Mouse (Mus musculus) kidney, adult 9 months (tissue): ENCODE measurements at regions not wholly inside any gene's neighbourhood (a gene's known extent, or its start where the extent isn't known, plus 50 kb on each side); places are given as distances from the start of the nearest gene placed in this dataset.

Source experiments
- DNase-seq: peaks from one replicate; pipeline ENCODE4 v3.0.0; 2022

- DNase-seq, result no peak
Observed at GRCm38 (mm10) chr2:51321676-51322075, 172.8 kb upstream of the Rnd3 start.

- no peak for DNase-seq
Observed at GRCm38 (mm10) chr2:51316452-51316851, 167.5 kb upstream of the Rnd3 start.

- DNase-seq, result no peak
Observed at GRCm38 (mm10) chr2:51313414-51313813, 164.5 kb upstream of the Rnd3 start.

- DNase-seq, result no peak
Observed at GRCm38 (mm10) chr2:51306257-51306656, 157.3 kb upstream of the Rnd3 start.

- DNase-seq, result peak; percentile 68
Observed at GRCm38 (mm10) chr2:51305411-51305810, 156.5 kb upstream of the Rnd3 start.

GRCm38 (mm10) chr2:51304694-51305093 lies 155.8 kb upstream of the Rnd3 start:
- DNase-seq, result no peak

- no peak for DNase-seq
Observed at GRCm38 (mm10) chr2:51290659-51291260, 141.8 kb upstream of the Rnd3 start.

- no peak for DNase-seq
Observed at GRCm38 (mm10) chr2:51288678-51289077, 139.8 kb upstream of the Rnd3 start.

- no peak for DNase-seq
Observed at GRCm38 (mm10) chr2:51285632-51286031, 136.7 kb upstream of the Rnd3 start.

- DNase-seq, result no peak
Observed at GRCm38 (mm10) chr2:51284781-51285225, 135.9 kb upstream of the Rnd3 start.

- DNase-seq, result no peak
Observed at GRCm38 (mm10) chr2:51279396-51280045, 130.6 kb upstream of the Rnd3 start.

- no peak for DNase-seq
Observed at GRCm38 (mm10) chr2:51278824-51279223, 129.9 kb upstream of the Rnd3 start.

GRCm38 (mm10) chr2:51278356-51278755 lies 129.4 kb upstream of the Rnd3 start:
- DNase-seq, result no peak

- no peak for DNase-seq
Observed at GRCm38 (mm10) chr2:51276591-51276990, 127.7 kb upstream of the Rnd3 start.

GRCm38 (mm10) chr2:51273300-51273699 lies 124.4 kb upstream of the Rnd3 start:
- DNase-seq, result no peak

GRCm38 (mm10) chr2:51268532-51268931 lies 119.6 kb upstream of the Rnd3 start:
- peak; percentile 9 for DNase-seq

GRCm38 (mm10) chr2:51267662-51268061 lies 118.8 kb upstream of the Rnd3 start:
- DNase-seq, result no peak

GRCm38 (mm10) chr2:51262506-51262905 lies 113.6 kb upstream of the Rnd3 start:
- DNase-seq, result no peak

- no peak for DNase-seq
Observed at GRCm38 (mm10) chr2:51250798-51251197, 101.9 kb upstream of the Rnd3 start.

GRCm38 (mm10) chr2:51241573-51241972 lies 92.7 kb upstream of the Rnd3 start:
- DNase-seq, result no peak

- no peak for DNase-seq
Observed at GRCm38 (mm10) chr2:51240000-51240399, 91.1 kb upstream of the Rnd3 start.

GRCm38 (mm10) chr2:51238992-51239391 lies 90.1 kb upstream of the Rnd3 start:
- DNase-seq, result no peak

- no peak for DNase-seq
Observed at GRCm38 (mm10) chr2:51238131-51238931, 89.4 kb upstream of the Rnd3 start.

- no peak for DNase-seq
Observed at GRCm38 (mm10) chr2:51237451-51237850, 88.5 kb upstream of the Rnd3 start.
